Mouse (Mus musculus) spleen, adult 18-20 months (tissue): Measurements from ENCODE around the gene Ptpn4.
A peak's percentile ranks its signal among the peaks of the same experiment; 100 is the strongest.

Experiments
- DNase-seq, 2 experiments: peaks; one replicate each; pipeline ENCODE4 v3.0.0; 2022; ENCODE audit warnings: mixed read lengths in 2 of 2

Gene Ptpn4

GRCm38 (mm10) chr1:119837035-119837751 is at the start of gene Ptpn4:
Gene Ptpn4, minus strand, starts transcription at chr1:119837613.
- peak; percentile 98 for DNase-seq

GRCm38 (mm10) chr1:119886320-119886719 is 48.9 kb upstream of the Ptpn4 start:
- no peak for DNase-seq

GRCm38 (mm10) chr1:119884272-119884671 is 46.9 kb upstream of the Ptpn4 start:
- no peak for DNase-seq

- no peak for DNase-seq
Measured at GRCm38 (mm10) chr1:119878909-119879308, 41.5 kb upstream of the Ptpn4 start.

- DNase-seq = no peak
Measured at GRCm38 (mm10) chr1:119877469-119877868, 40.1 kb upstream of the Ptpn4 start.

GRCm38 (mm10) chr1:119868395-119869161 is 31.2 kb upstream of the Ptpn4 start:
- no peak for DNase-seq

- no peak for DNase-seq
Measured at GRCm38 (mm10) chr1:119867300-119867699, 29.9 kb upstream of the Ptpn4 start.

- DNase-seq = no peak
Measured at GRCm38 (mm10) chr1:119865311-119865710, 27.9 kb upstream of the Ptpn4 start.

- no peak for DNase-seq
Measured at GRCm38 (mm10) chr1:119863507-119864296, 26.3 kb upstream of the Ptpn4 start.

- no peak for DNase-seq
Measured at GRCm38 (mm10) chr1:119859566-119859965, 22.2 kb upstream of the Ptpn4 start.

GRCm38 (mm10) chr1:119852980-119853379 is 15.6 kb upstream of the Ptpn4 start:
- DNase-seq = no peak

GRCm38 (mm10) chr1:119852339-119852738 is 14.9 kb upstream of the Ptpn4 start:
- no peak for DNase-seq

GRCm38 (mm10) chr1:119849146-119849935 is 11.9 kb upstream of the Ptpn4 start:
- DNase-seq = no peak

GRCm38 (mm10) chr1:119845321-119845720 is 7.9 kb upstream of the Ptpn4 start:
- DNase-seq = no peak

- no peak for DNase-seq
Measured at GRCm38 (mm10) chr1:119843121-119843520, 5.7 kb upstream of the Ptpn4 start.

GRCm38 (mm10) chr1:119838241-119838640 is 828 bp upstream of the Ptpn4 start:
- DNase-seq = no peak

- DNase-seq = peak; percentile 35 to 61
Measured at GRCm38 (mm10) chr1:119836479-119837015, 866 bp downstream of the Ptpn4 start.

GRCm38 (mm10) chr1:119835726-119836478 is 1.5 kb downstream of the Ptpn4 start:
- DNase-seq = no peak

- no peak for DNase-seq
Measured at GRCm38 (mm10) chr1:119828160-119828559, 9.3 kb downstream of the Ptpn4 start.

GRCm38 (mm10) chr1:119818704-119819103 is 18.7 kb downstream of the Ptpn4 start:
- no peak for DNase-seq

- no peak for DNase-seq
Measured at GRCm38 (mm10) chr1:119807707-119808106, 29.7 kb downstream of the Ptpn4 start.
